Mouse (Mus musculus) MEL-GATA-1-ER (cell line): ENCODE measurements around the gene Tha1.
A peak's percentile ranks its signal among the peaks of the same experiment; 100 is the strongest.

ENCODE experiments used
- DNase-seq: peaks from one replicate; pipeline ENCODE4 v3.0.0-alpha.2; 2012; ENCODE audit warnings: low read depth; ENCODE audit errors: extremely low read depth

Gene Tha1

GRCm38 (mm10) chr11:117826164-117826563, 47.1 kb downstream of the Tha1 start:
- DNase-seq: no peak

GRCm38 (mm10) chr11:117825333-117826101, 47.8 kb downstream of the Tha1 start, which contains the start of the genes Afmid and Tk1:
Gene Afmid (plus strand): TSS chr11:117825924.
Gene Tk1 (minus strand): TSS chr11:117826092.
- peak; percentile 80 for DNase-seq

DNA sequence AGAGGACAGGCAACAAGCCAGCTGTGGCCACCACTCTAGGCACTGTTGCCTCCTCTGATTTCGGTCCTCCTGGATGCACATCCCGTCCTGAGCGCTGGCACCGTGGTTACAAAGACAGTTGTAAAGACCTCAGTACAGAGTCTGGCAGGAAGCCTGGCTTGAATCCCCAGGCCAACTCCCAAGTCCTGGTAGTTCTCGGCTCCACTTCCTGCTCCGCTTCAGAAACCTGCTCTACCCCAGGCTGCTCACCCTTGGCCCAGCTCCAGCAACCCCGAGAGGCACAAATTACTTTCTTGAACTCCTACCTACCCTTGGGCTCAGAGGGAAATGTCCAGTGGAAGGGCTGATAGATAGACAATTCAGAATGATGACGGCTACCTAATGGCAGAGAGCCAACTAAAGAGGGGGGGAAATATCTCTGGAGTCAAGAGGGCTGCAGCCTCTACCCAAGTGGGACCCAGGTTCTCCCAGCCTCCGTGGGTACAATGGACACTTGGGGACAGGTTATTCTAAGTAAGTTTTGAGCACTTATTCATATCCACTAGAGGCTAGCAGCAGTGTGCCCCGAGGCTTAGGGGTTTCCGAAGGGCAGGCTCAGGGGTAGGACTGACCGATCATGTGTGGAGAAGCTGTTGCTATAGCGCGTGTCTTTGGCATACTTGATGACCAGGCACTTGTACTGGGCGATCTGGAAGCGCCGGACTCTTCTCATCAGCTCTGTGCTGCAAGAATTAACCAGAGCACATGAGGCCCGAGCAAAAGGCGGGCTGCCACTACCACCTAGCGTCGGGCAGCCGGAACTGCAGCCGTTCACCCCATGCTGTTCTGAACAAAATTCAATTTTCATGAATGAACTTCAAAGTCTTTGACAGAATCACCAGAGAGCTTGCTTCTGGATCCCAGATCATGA, 49.0 kb downstream of the Tha1 start:
- DNase-seq: peak; percentile 58

DNA sequence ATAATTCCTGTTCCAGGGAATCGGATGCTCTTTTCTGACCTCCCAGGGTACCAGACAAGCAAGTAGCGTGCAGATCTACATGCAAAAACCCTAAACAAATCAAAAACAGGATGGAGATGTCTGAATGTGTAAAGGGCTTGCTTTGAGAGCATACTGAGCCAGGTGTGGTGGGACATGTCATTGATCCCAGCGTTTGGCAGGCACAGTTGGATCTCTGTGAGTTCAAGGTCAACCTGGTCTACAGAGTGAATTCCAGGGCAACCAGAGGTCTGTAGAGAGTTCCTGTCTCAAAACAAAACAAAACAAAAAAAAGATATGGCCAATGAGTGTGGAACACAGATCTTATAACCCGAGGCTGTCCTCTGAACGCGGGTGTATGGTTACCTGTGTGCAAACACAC, 49.9 kb downstream of the Tha1 start:
- no peak for DNase-seq

GRCm38 (mm10) chr11:117822728-117823241, 50.5 kb downstream of the Tha1 start:
- no peak for DNase-seq

DNA sequence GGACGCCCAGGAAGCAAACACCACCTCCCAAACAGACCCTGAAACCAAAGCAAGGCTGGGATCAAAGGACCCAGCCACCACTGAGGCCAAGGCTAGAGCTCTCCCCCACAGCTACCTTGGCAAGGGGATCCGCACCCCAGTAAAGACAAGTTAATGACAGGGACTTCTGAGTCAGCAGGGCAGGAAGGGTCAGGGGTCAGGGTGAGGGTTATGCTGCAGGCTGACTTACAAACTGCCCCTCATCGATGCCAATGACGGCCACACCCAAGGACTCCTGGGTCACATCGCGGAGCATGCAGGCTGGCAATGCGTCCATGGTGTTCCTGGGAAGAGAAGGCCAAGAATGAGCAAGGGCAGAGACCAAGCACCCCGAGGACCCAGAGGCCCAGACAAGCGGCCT, 51.4 kb downstream of the Tha1 start:
- DNase-seq: no peak

GRCm38 (mm10) chr11:117820173-117820572, 53.1 kb downstream of the Tha1 start:
- no peak for DNase-seq

DNA sequence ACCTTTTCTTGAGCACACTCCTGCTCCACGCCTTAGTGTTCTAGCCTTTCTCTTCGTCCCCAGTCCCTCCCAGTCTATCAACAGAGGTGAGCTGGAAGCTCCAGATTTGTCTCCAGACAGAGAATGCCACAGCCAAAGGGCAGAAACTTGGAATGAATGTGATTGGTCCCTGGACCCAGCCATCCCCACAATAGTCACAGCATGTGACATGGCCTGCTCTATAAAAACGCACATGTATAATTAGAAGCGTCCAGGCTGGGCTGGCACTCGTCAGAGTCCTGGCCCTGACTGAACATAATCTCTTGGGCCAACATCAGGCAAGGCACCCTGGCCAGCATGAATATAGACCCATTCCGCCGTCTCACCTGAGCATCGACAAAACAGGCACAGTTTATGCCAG, 54.2 kb downstream of the Tha1 start:
- no peak for DNase-seq
